Mouse (Mus musculus) spleen, adult 12 weeks (tissue): ENCODE data around the gene Snw1.
"Not testable (repeated sequence)": the region's sequence is repeated elsewhere in the genome, so short reads cannot be mapped to it uniquely, and the experiment has no call there.

ENCODE experiments used
- DNase-seq: peaks from one replicate; pipeline ENCODE4 v3.0.0; 2022; ENCODE audit warnings: low spot score

The Snw1 gene

GRCm38 (mm10) chr12:87471964-87472786, at the start of gene Snw1:
Snw1 (minus strand) TSS chr12:87472274.
- peak; percentile 87 for DNase-seq

- not testable (repeated sequence) for DNase-seq
Observed at GRCm38 (mm10) chr12:87519616-87520015, 47.5 kb upstream of the Snw1 start.

- not testable (repeated sequence) for DNase-seq
Observed at GRCm38 (mm10) chr12:87514016-87514415, 41.9 kb upstream of the Snw1 start, which contains the start of gene Gm8300. Gm8300 (plus strand) TSS chr12:87514316.

GRCm38 (mm10) chr12:87494421-87494820, 22.3 kb upstream of the Snw1 start, which contains the start of gene Gm5788:
Gm5788 (plus strand) TSS chr12:87494721.
- not testable (repeated sequence) for DNase-seq

GRCm38 (mm10) chr12:87488683-87489082, 16.6 kb upstream of the Snw1 start:
- DNase-seq, result not testable (repeated sequence)

GRCm38 (mm10) chr12:87482482-87482881, 10.4 kb upstream of the Snw1 start:
- not testable (repeated sequence) for DNase-seq

GRCm38 (mm10) chr12:87474756-87475155, 2.7 kb upstream of the Snw1 start:
- DNase-seq, result no peak

- DNase-seq, result no peak
Observed at GRCm38 (mm10) chr12:87471421-87471963, 582 bp downstream of the Snw1 start.

GRCm38 (mm10) chr12:87470263-87471136, 1.6 kb downstream of the Snw1 start:
- no peak for DNase-seq

- DNase-seq, result no peak
Observed at GRCm38 (mm10) chr12:87464678-87465297, 7.3 kb downstream of the Snw1 start.

- DNase-seq, result no peak
Observed at GRCm38 (mm10) chr12:87449456-87449855, 22.6 kb downstream of the Snw1 start.

- DNase-seq, result no peak
Observed at GRCm38 (mm10) chr12:87444211-87444610, 27.9 kb downstream of the Snw1 start.

- DNase-seq, result peak; percentile 78
Observed at GRCm38 (mm10) chr12:87443700-87444122, 28.4 kb downstream of the Snw1 start, which contains the start of the genes Slirp and Alkbh1. Slirp (plus strand) TSS chr12:87443896. Alkbh1 (minus strand) TSS chr12:87444017.

GRCm38 (mm10) chr12:87443115-87443699, 28.9 kb downstream of the Snw1 start:
- DNase-seq, result no peak

GRCm38 (mm10) chr12:87442177-87443114, 29.6 kb downstream of the Snw1 start:
- no peak for DNase-seq

GRCm38 (mm10) chr12:87428885-87429284, 43.2 kb downstream of the Snw1 start:
- DNase-seq, result no peak

- no peak for DNase-seq
Observed at GRCm38 (mm10) chr12:87428295-87428694, 43.8 kb downstream of the Snw1 start.

GRCm38 (mm10) chr12:87426354-87427031, 45.6 kb downstream of the Snw1 start:
- no peak for DNase-seq

- DNase-seq, result no peak
Observed at GRCm38 (mm10) chr12:87424516-87424915, 47.6 kb downstream of the Snw1 start.

GRCm38 (mm10) chr12:87423700-87424099, 48.4 kb downstream of the Snw1 start:
- no peak for DNase-seq
